Mouse (Mus musculus) intestine, embryonic 16.5 days (tissue): ENCODE measurements around the gene Slc35e4. TPM values are rescaled to one million over a fixed set of nuclear protein-coding genes. Genes with fewer than 3 reads are reported as not detected.
A peak's percentile ranks its signal among the peaks of the same experiment; 100 is the strongest.

ENCODE experiments used
- ATAC-seq: fragments of 200-750 bp; cut with Nextera tagmentation; 2 replicates; pipeline ENCODE4 v1.8.0; 2017; ENCODE audit warnings: moderate TSS enrichment, moderate library complexity
- H3K27ac ChIP-seq: fragments of 300-500 bp; sonication (generic); 2 replicates; pipeline ENCODE4 v1.5.1; 2014; ENCODE audit warnings: mild to moderate bottlenecking, low read length
- H3K27me3 ChIP-seq: fragments of 300-500 bp; sonication (generic); replicated peaks from 2 replicates; pipeline ENCODE4 v1.6.1; 2014; ENCODE audit warnings: low read length, control low read depth, mixed read lengths; ENCODE audit not compliant: control insufficient read depth, insufficient read depth
- H3K36me3 ChIP-seq: fragments of 300-500 bp; sonication (generic); 2 replicates; pipeline ENCODE4 v1.6.1; 2014; ENCODE audit warnings: low read length, control low read depth; ENCODE audit not compliant: control insufficient read depth, insufficient read depth
- H3K4me1 ChIP-seq: fragments of 300-500 bp; sonication (generic); 2 replicates; pipeline ENCODE4 v1.6.1; 2014; ENCODE audit warnings: low read length, control low read depth, mixed read lengths; ENCODE audit not compliant: control insufficient read depth, insufficient read depth
- H3K4me2 ChIP-seq: fragments of 300-500 bp; sonication (generic); 2 replicates; pipeline ENCODE4 v1.6.1; 2014; ENCODE audit warnings: low read depth, low read length, control low read depth
- H3K4me3 ChIP-seq: fragments of 300-500 bp; sonication (generic); 2 replicates; pipeline ENCODE4 v1.5.1; 2014; ENCODE audit warnings: mild to moderate bottlenecking, low read length
- H3K9ac ChIP-seq: fragments of 300-500 bp; sonication (generic); 2 replicates; pipeline ENCODE4 v1.6.1; 2014; ENCODE audit warnings: low read depth, low read length
- H3K9me3 ChIP-seq: fragments of 300-500 bp; sonication (generic); 2 replicates; pipeline ENCODE4 v1.6.1; 2016; ENCODE audit warnings: low read length, control low read depth; ENCODE audit not compliant: control insufficient read depth
- WGBS: fragments of 180-500 bp; shearing (Covaris S2); extraction: QIAGEN DNeasy Blood & Tissue Kit; methylation state at CpG from one replicate; pipeline ENCODE4 v1.1.7; 2014; 5-methylcytosine and 5-hydroxymethylcytosine counted together
- polyA plus RNA-seq: library from polyadenylated mRNA; unstranded; fragments of >200 nt; fragmentation: Nextera tagmentation; extraction: Ambion mirVana; gene quantifications from 2 replicates; pipeline ENCODE4 v1.2.1, GENCODE M21; 2015

The Slc35e4 gene
- polyA plus RNA-seq, 1 experiment from 2014 or later, result 3.1 TPM

DNA sequence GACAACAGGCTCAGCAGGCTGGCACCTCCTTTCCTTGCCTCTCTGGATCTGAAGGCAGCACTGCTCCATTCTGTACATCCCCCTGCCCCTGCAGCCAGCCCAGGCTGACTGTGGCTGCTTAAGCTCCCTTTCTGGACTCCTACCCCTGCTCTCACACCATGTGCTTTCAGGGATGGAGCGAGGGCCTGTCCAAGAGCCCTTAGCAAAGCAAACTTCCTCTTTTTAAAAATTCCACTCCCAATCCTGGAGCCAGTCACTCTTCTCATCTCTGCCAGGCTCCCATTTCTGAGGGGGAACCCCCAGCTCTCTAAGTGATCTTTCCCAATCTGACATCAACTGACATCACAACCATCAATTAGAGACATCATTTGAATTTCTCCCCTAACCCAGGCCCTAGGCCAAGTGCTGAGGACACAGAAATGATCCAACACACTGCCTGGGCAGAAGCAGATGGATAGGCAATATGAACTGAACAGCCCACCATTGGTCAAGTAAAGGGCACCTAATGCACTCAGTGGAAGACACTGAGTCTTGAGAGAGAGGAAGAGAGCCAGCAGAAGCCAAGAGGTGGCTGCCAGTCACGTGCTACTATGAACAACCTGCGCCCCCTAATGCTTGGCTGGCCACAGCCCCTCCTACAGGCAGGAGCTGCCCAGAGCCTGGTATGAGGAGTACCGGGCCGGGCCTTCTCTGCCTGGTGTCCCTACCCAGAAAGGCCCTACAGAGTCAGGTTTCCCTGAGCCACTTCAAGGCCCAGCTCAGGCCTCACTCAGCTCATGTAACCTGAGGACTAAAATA is 3.8 kb downstream of the Slc35e4 start:
- Histone ChIP-seq H3K36me3 (no peaks in the 10 kb centered on the region), H3K9ac (no peak overlapping the region), H3K27me3 (peaks cover 4% of the 10 kb centered on the region; the same call in 1 of the 2 replicates), H3K4me1 (peaks cover 13% of the 10 kb centered on the region), H3K9me3 (no peaks in the 10 kb centered on the region), H3K27ac (no peak overlapping the region), H3K4me3 (no peak overlapping the region), H3K4me2 (no peak overlapping the region)
- WGBS, result 72% methylated on average over 5 of the region's 5 CpGs
- ATAC-seq, result no peak

DNA sequence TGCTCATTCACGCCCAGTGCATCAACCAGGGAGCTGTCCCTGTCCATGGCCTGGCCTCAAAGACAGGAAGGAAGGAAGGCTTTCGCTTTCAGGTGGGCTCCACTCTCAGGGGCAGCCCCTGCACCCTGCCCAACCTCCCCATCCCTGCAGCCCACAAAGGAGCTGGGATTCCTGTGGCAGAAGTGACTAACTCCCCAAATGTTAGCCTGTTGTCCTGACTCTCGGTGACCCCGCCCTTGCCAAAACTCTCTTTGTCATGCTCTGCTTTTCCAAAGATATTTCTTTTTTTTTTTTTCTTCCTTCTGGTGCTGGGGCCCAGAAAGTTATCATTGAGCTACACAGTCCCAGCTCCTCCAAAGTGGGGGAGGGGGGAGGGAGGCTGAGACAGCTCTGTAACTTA is 5.2 kb downstream of the Slc35e4 start:
- Histone ChIP-seq H3K27me3 (peaks cover 4% of the 10 kb centered on the region; the same call in 1 of the 2 replicates), H3K9ac (no peak overlapping the region), H3K4me2 (no peak overlapping the region), H3K27ac (no peak overlapping the region), H3K9me3 (no peaks in the 10 kb centered on the region), H3K4me1 (peaks cover 13% of the 10 kb centered on the region), H3K36me3 (no peaks in the 10 kb centered on the region), H3K4me3 (no peak overlapping the region)
- ATAC-seq, result no peak
- whole genome bisulfite sequencing, result 85% methylated on average over 4 of the region's 4 CpGs

DNA sequence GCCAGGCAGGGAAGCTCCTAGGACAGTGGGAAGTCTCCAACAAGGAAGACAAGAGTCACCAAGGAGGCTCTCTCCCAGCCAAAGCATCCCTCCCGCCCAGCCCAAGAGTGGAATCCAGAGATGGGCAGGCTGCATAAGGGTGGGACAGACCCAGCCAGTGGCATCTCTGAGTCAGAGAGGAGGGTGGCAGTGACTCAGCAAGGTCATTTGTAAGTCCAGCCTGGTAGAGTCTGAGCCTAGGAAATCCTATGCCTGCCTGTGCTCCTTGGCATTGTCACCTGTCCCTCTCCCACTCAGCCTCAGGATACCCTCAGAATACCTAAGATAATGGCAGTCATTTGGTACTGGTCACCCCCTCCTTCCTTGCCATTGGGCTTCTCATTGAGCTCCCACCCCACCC is 9.0 kb downstream of the Slc35e4 start:
- Histone ChIP-seq H3K4me2 (no peak overlapping the region), H3K9ac (no peak overlapping the region), H3K4me1 (no peaks in the 10 kb centered on the region), H3K4me3 (no peak overlapping the region), H3K27me3 (no peaks in the 10 kb centered on the region), H3K36me3 (no peaks in the 10 kb centered on the region), H3K27ac (no peak overlapping the region), H3K9me3 (no peaks in the 10 kb centered on the region)
- WGBS, result 76% methylated on average over 1 of the region's 1 CpGs
- ATAC-seq, result no peak

DNA sequence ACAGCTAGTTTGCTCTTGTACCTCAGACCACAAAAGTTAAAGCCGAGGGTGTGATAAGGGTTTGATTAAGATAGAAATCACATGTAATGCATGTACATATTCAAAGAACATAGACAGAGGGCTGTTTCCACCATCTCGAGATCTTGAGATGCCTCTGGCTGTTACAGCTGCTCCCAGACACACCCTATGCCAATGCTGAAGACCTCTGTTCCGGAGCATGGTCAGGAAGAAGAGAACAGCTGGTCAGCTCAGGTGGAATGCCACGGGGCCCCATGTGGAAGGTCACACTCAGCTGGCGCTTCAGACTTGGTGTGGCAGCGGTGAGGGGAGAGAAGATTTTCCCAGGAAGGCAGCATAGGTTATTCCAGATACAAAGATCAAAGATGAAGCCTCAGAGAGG is 9.8 kb downstream of the Slc35e4 start:
- Histone ChIP-seq H3K9ac (no peak overlapping the region), H3K27me3 (no peaks in the 10 kb centered on the region), H3K27ac (no peak overlapping the region), H3K36me3 (no peaks in the 10 kb centered on the region), H3K9me3 (no peaks in the 10 kb centered on the region), H3K4me1 (no peaks in the 10 kb centered on the region), H3K4me3 (no peak overlapping the region), H3K4me2 (no peak overlapping the region)
- no peak for ATAC-seq
- WGBS, result 80% methylated on average over 6 of the region's 6 CpGs

DNA sequence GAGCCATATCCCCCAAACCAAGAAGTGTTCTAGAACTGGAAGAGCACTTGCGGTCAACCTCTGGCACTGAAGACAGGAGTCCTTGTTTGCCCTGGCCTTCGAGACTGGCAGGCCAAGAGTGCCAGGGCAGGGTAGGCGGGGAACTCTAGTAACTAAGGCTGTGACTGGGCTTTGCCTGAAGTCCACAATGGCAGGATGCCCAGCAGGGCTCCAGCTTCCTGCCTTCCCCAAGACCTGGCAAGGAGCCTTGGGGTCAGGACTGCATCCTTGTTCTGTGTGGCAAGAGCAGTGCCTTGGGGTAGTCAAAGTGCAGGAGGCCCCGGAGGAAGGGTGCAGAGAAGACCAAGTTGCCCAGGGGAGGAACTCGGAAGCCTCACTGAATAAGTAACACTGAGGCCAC is 11.4 kb downstream of the Slc35e4 start:
- Histone ChIP-seq H3K9ac (no peak overlapping the region), H3K36me3 (no peaks in the 10 kb centered on the region; the same call in 1 of the 2 replicates), H3K27ac (no peak overlapping the region), H3K4me2 (no peak overlapping the region), H3K9me3 (no peaks in the 10 kb centered on the region), H3K4me1 (no peaks in the 10 kb centered on the region), H3K27me3 (no peaks in the 10 kb centered on the region), H3K4me3 (no peak overlapping the region)
- no peak for ATAC-seq
- WGBS, result 83% methylated on average over 5 of the region's 5 CpGs

DNA sequence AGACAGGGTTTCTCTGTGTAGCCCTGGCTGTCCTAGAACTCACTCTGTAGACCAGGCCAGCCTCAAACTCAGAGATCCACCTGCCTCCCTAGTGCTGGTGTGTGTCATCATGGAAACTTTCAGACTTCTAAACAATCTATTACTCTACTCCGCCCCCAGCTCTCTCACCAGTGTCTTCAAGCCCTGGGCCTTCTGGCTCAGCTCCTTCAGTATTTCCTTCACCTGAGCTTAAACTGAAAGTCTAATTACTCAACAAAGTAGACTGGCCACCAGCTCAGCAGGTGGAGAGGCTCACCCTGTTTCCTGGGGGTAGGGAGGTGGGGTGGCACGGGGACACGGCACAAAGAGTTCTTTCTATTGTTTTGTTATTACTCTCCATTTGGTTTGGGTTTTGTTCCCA is 11.9 kb downstream of the Slc35e4 start:
- H3K9me3 ChIP-seq, result no peaks in the 10 kb centered on the region
- no peaks in the 10 kb centered on the region for H3K27me3 ChIP-seq
- no peak for ATAC-seq
- no peaks in the 10 kb centered on the region; the same call in 1 of the 2 replicates for H3K36me3 ChIP-seq
- no peak overlapping the region for H3K4me2 ChIP-seq
- H3K4me1 ChIP-seq, result no peaks in the 10 kb centered on the region
- H3K4me3 ChIP-seq, result no peak overlapping the region
- no peak overlapping the region for H3K9ac ChIP-seq
- no peak overlapping the region for H3K27ac ChIP-seq
- WGBS, result 83% methylated on average over 3 of the region's 3 CpGs

DNA sequence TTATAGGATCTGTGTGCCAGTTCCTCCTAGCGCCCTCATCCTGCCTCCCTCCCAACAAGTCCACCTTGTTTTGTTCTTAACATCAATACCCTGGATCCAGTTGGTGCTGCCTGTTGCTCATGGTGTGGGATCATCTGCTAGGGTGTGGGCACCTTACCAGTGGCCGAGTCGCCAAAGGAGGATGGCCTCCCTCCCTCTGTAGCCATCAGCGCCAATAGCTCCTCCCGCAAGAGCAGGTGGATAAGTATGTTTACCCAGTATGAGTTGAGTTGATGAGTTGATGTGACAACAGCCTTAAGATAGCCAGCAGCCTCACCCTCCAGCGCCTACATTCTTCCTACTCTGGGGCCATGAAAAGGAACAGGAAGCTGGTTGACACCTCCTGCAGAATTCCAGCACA is 14.2 kb downstream of the Slc35e4 start:
- H3K9ac ChIP-seq, result no peak overlapping the region
- 0 out of 2 replicates have a peak, but pooled peaks cover 2% of the 10 kb centered on the region for H3K4me1 ChIP-seq
- H3K27me3 ChIP-seq, result no peaks in the 10 kb centered on the region
- ATAC-seq, result peak; percentile 30; the same call in 1 of the 2 replicates
- no peak overlapping the region for H3K4me3 ChIP-seq
- H3K27ac ChIP-seq, result no peak overlapping the region
- WGBS, result 55% methylated on average over 6 of the region's 6 CpGs
- H3K36me3 ChIP-seq, result no peaks in the 10 kb centered on the region; the same call in 1 of the 2 replicates
- H3K9me3 ChIP-seq, result no peaks in the 10 kb centered on the region
- no peak overlapping the region for H3K4me2 ChIP-seq

DNA sequence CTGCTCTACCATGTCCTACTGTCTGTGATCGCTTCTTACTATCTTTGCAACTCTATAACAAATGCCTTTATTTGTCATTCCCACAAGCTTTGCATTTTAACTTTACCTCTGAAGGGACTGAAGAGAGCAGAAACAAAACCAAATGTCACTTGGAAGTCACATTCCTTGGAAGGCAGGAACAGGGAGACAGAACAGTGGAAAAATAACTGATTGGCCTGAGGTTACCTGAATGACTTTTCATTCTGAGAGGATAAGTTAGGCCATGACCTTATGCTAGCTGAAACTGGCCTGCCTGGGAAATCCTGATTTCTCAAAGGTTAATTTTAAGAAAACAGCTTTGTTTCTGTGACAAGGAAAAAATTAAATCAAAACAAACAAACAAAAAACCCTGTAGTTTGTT is 18.5 kb downstream of the Slc35e4 start:
- H3K4me1 ChIP-seq, result 0 out of 2 replicates have a peak, but pooled peaks cover 2% of the 10 kb centered on the region
- H3K36me3 ChIP-seq, result no peaks in the 10 kb centered on the region; the same call in 1 of the 2 replicates
- 77% methylated on average over 1 of the region's 1 CpGs for WGBS
- no peak overlapping the region for H3K9ac ChIP-seq
- no peaks in the 10 kb centered on the region for H3K9me3 ChIP-seq
- ATAC-seq, result no peak
- no peak overlapping the region for H3K4me3 ChIP-seq
- H3K27ac ChIP-seq, result no peak overlapping the region
- H3K4me2 ChIP-seq, result no peak overlapping the region
- no peaks in the 10 kb centered on the region for H3K27me3 ChIP-seq

DNA sequence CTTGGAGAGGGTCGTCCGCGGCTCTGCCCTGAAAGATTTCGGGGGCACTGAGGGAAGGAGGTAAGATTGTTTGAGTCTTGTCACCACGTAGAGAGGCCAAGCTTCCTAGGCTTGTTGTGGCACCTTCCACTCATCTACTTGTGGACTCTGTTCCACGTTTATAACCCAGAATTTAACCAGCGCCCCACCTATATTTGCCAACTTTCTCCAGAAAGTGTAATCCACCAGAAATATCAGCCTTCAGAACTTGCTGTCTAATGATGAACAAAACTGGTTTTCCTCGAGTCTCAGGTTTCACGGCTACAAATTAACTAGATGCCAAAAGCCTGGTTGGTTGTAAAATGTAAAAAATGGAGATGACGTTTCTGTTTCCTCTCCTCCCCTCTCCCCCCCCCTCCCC is 19.0 kb downstream of the Slc35e4 start:
- Histone ChIP-seq H3K9me3 (no peaks in the 10 kb centered on the region), H3K4me2 (peak overlapping the region; percentile 84), H3K27ac (peak overlapping the region; percentile 86), H3K9ac (peak overlapping the region; percentile 66), H3K4me3 (peak overlapping the region; percentile 48), H3K4me1 (0 out of 2 replicates have a peak, but pooled peaks cover 2% of the 10 kb centered on the region), H3K36me3 (no peaks in the 10 kb centered on the region; the same call in 1 of the 2 replicates), H3K27me3 (no peaks in the 10 kb centered on the region)
- peak; percentile 90 for ATAC-seq
- WGBS, result 3% methylated on average over 10 of the region's 10 CpGs
